Mouse (Mus musculus) kidney, embryonic 15.5 days (tissue): ENCODE data around the gene Ssh3. TPM values are rescaled to one million over a fixed set of nuclear protein-coding genes. Genes with fewer than 3 reads are reported as not detected.

ENCODE experiments used
- ATAC-seq: fragments of 200-750 bp; cut with Nextera tagmentation; replicated peaks from 2 replicates; pipeline ENCODE4 v1.8.0; 2017; ENCODE audit warnings: moderate TSS enrichment; ENCODE audit not compliant: low FRiP score
- H3K27ac ChIP-seq: fragments of 300-500 bp; sonication (generic); 2 replicates; pipeline ENCODE4 v1.5.1; 2015; ENCODE audit warnings: mild to moderate bottlenecking, inconsistent platforms
- H3K27me3 ChIP-seq: fragments of 300-500 bp; sonication (generic); 2 replicates; pipeline ENCODE4 v1.6.1; 2015; ENCODE audit warnings: inconsistent platforms
- H3K36me3 ChIP-seq: fragments of 300-500 bp; sonication (generic); 2 replicates; pipeline ENCODE4 v1.6.1; 2015; ENCODE audit warnings: inconsistent platforms
- H3K4me1 ChIP-seq: fragments of 300-500 bp; sonication (generic); 2 replicates; pipeline ENCODE4 v1.6.1; 2015; ENCODE audit warnings: inconsistent platforms
- H3K4me2 ChIP-seq: fragments of 300-500 bp; sonication (generic); 2 replicates; pipeline ENCODE4 v1.6.1; 2015; ENCODE audit warnings: moderate library complexity, mild to moderate bottlenecking, inconsistent platforms
- H3K4me3 ChIP-seq: fragments of 300-500 bp; sonication (generic); replicated peaks from 2 replicates; pipeline ENCODE4 v1.5.1; 2015; ENCODE audit warnings: mild to moderate bottlenecking, inconsistent platforms
- H3K9ac ChIP-seq: fragments of 300-500 bp; sonication (generic); 2 replicates; pipeline ENCODE4 v1.6.1; 2015; ENCODE audit warnings: mild to moderate bottlenecking, inconsistent platforms
- H3K9me3 ChIP-seq: fragments of 300-500 bp; sonication (generic); replicated peaks from 2 replicates; pipeline ENCODE4 v1.6.1; 2016; ENCODE audit warnings: inconsistent platforms
- WGBS: fragments of 180-500 bp; shearing (Covaris S2); methylation state at CpG from one replicate; pipeline ENCODE4 v1.1.7; 2015; ENCODE audit warnings: mixed read lengths; 5-methylcytosine and 5-hydroxymethylcytosine counted together
- polyA plus RNA-seq: library from polyadenylated mRNA; unstranded; fragments of >200 nt; fragmentation: Nextera tagmentation; extraction: Ambion mirVana; gene quantifications from 2 replicates; pipeline ENCODE4 v1.2.1, GENCODE M21; 2015

Ssh3 gene
- polyA plus RNA-seq, 1 experiment from 2014 or later: 15.9 TPM

GRCm38 (mm10) chr19:4220416-4220815, 48.6 kb downstream of the Ssh3 start:
- 53% methylated on average over 4 of the region's 4 CpGs for WGBS
- H3K27ac ChIP-seq: peak overlapping the region; percentile 66
- H3K4me3 ChIP-seq: no peak overlapping the region
- H3K4me1 ChIP-seq: peaks cover 73% of the 10 kb centered on the region
- H3K36me3 ChIP-seq: peaks cover 11% of the 10 kb centered on the region; the same call in 1 of the 2 replicates
- no peak for ATAC-seq
- no peaks in the 10 kb centered on the region for H3K27me3 ChIP-seq
- H3K4me2 ChIP-seq: peak overlapping the region; percentile 38
- no peak overlapping the region for H3K9ac ChIP-seq
- no peaks in the 10 kb centered on the region for H3K9me3 ChIP-seq

DNA sequence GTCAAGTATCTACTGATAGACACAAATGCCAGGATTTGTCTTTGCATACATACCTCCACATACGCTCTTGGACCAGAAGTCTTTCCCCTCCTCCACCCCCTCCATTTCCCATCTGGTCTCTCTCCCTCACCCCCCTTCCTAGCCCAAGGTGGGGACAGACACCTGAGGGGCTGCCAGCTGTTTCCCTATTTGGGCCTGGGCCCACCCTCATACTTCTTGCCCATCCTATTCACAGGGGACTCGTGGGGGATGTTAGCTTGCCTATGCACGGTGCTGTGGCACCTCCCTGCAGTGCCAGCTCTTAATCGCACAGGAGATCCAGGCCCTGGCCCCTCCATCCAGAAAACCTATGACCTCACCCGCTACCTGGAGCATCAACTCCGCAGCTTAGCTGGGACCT, 49.0 kb downstream of the Ssh3 start:
- Histone ChIP-seq H3K36me3 (peaks cover 11% of the 10 kb centered on the region; the same call in 1 of the 2 replicates), H3K9ac (no peak overlapping the region), H3K4me3 (no peak overlapping the region), H3K27ac (peak overlapping the region; percentile 66; the same call in 1 of the 2 replicates), H3K4me1 (peaks cover 76% of the 10 kb centered on the region), H3K4me2 (no peak overlapping the region; the same call in 1 of the 2 replicates), H3K9me3 (no peaks in the 10 kb centered on the region), H3K27me3 (no peaks in the 10 kb centered on the region)
- ATAC-seq: no peak
- 88% methylated on average over 6 of the region's 6 CpGs for WGBS

DNA sequence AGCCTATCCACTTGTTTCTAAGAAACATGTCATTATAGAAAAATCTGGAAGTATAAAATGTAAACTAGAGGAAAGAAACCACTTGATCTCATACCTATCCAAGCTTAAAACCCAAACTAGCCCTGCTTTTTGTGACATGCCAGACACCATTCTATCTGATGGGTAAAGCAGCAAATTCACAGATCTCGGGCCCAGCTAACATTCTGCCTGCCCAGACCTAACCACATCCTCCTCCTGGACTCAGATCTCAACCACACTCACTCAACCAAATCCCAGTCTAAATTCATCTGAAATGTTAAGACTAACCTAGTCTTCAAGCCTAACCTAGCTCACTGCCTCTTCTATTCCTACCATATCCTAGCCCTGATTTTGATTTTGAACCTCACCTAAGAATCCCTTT, 50.2 kb downstream of the Ssh3 start:
- peaks cover 80% of the 10 kb centered on the region for H3K4me1 ChIP-seq
- H3K27me3 ChIP-seq: no peaks in the 10 kb centered on the region
- no peak overlapping the region for H3K4me3 ChIP-seq
- no peaks in the 10 kb centered on the region for H3K9me3 ChIP-seq
- H3K27ac ChIP-seq: no peak overlapping the region
- ATAC-seq: no peak
- peaks cover 11% of the 10 kb centered on the region; the same call in 1 of the 2 replicates for H3K36me3 ChIP-seq
- H3K4me2 ChIP-seq: no peak overlapping the region
- 79% methylated on average over 1 of the region's 1 CpGs for WGBS
- no peak overlapping the region for H3K9ac ChIP-seq

DNA sequence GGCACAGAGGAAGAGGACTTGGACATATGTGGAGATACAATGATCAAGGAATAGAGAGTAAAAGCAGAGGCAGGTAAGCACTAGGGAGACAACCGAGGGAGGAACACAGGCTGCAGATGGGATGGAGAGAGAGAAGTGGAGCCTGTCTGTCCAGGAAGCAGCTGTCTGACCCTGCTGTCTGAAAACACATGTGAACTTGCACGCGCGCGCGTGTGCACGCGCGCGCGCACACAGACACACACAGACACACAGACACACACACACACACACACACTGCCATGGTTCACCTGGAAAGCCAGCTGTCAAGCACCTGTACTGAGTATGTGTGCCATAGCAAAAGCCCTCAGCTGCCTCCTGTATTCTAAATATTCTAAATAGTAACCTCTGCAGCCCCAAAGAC, 50.7 kb downstream of the Ssh3 start:
- no peak overlapping the region for H3K4me3 ChIP-seq
- no peak overlapping the region for H3K9ac ChIP-seq
- H3K36me3 ChIP-seq: peaks cover 11% of the 10 kb centered on the region; the same call in 1 of the 2 replicates
- 85% methylated on average over 11 of the region's 11 CpGs for WGBS
- H3K9me3 ChIP-seq: no peaks in the 10 kb centered on the region
- H3K27me3 ChIP-seq: no peaks in the 10 kb centered on the region
- no peak overlapping the region for H3K27ac ChIP-seq
- no peak overlapping the region for H3K4me2 ChIP-seq
- ATAC-seq: no peak
- peaks cover 85% of the 10 kb centered on the region for H3K4me1 ChIP-seq

DNA sequence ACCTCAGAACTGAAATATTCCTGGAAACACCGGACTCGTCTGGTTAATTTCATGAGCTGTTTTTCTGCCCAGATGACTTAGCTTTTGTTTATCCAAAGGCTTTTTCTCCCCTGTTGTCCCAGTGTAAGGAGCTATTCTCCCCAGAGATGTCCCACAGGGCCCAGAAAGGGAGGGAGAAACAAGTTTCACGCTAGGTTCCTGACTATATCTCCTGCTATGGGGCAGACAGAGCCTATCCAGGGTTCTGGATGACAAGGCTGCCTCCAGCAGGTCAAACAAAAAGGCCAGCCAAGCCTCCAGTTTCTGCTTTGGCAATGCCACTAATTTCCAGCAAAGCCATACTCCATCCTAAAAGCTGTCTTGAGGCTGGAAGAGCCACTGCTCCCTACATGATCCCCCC, 51.1 kb downstream of the Ssh3 start:
- WGBS: 50% methylated on average over 3 of the region's 3 CpGs
- no peaks in the 10 kb centered on the region for H3K27me3 ChIP-seq
- H3K36me3 ChIP-seq: peaks cover 7% of the 10 kb centered on the region; the same call in 1 of the 2 replicates
- no peak overlapping the region for H3K4me2 ChIP-seq
- no peak overlapping the region for H3K9ac ChIP-seq
- H3K27ac ChIP-seq: no peak overlapping the region
- H3K4me1 ChIP-seq: peaks cover 86% of the 10 kb centered on the region
- no peaks in the 10 kb centered on the region for H3K9me3 ChIP-seq
- no peak overlapping the region for H3K4me3 ChIP-seq
- no peak for ATAC-seq

DNA sequence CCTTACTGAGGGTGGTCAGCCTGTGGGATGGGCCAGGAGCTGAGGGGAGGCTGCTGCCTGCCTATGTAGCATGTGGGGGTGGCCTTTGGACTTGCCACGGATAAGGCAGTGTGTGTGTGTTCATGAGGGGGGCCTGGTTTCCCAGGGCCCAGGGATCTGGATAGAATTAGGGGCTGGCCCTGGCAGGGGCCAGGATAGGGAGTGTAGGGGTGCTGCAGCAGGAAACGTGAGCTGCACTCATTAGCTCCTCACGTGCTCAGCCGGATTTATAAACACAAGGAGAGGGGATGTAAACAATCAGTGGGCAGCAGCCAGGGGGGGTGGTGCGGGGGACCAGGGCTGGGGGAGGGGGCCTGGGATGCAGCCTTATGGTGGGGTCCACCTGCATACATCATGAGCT, 51.8 kb downstream of the Ssh3 start:
- no peaks in the 10 kb centered on the region for H3K27me3 ChIP-seq
- 11% methylated on average over 5 of the region's 5 CpGs for WGBS
- peak overlapping the region; percentile 84 for H3K4me2 ChIP-seq
- peaks cover 1% of the 10 kb centered on the region; the same call in 1 of the 2 replicates for H3K36me3 ChIP-seq
- no peak for ATAC-seq
- H3K9me3 ChIP-seq: no peaks in the 10 kb centered on the region
- H3K9ac ChIP-seq: 0 out of 2 replicates have a peak overlapping the region, but pooled peaks have one; percentile 11
- no peak overlapping the region for H3K4me3 ChIP-seq
- H3K27ac ChIP-seq: 0 out of 2 replicates have a peak overlapping the region, but pooled peaks have one; percentile 73
- peaks cover 86% of the 10 kb centered on the region for H3K4me1 ChIP-seq

GRCm38 (mm10) chr19:4216041-4216685, 52.8 kb downstream of the Ssh3 start:
- H3K27ac ChIP-seq: peak overlapping the region; percentile 73
- peak overlapping the region; percentile 66 for H3K4me3 ChIP-seq
- ATAC-seq: no peak
- H3K4me2 ChIP-seq: peak overlapping the region; percentile 84
- peaks cover 5% of the 10 kb centered on the region; the same call in 1 of the 2 replicates for H3K27me3 ChIP-seq
- peaks cover 86% of the 10 kb centered on the region for H3K4me1 ChIP-seq
- H3K36me3 ChIP-seq: no peaks in the 10 kb centered on the region
- WGBS: 16% methylated on average over 14 of the region's 14 CpGs
- 0 out of 2 replicates have a peak overlapping the region, but pooled peaks have one; percentile 11 for H3K9ac ChIP-seq
- no peaks in the 10 kb centered on the region for H3K9me3 ChIP-seq

GRCm38 (mm10) chr19:4215451-4215840, 53.5 kb downstream of the Ssh3 start:
- 1% methylated on average over 19 of the region's 21 CpGs for WGBS
- Histone ChIP-seq H3K27ac (peak overlapping the region; percentile 94), H3K9ac (peak overlapping the region; percentile 85), H3K4me2 (peak overlapping the region; percentile 84), H3K27me3 (peaks cover 5% of the 10 kb centered on the region; the same call in 1 of the 2 replicates), H3K4me1 (peaks cover 83% of the 10 kb centered on the region), H3K4me3 (peak overlapping the region; percentile 66), H3K36me3 (no peaks in the 10 kb centered on the region), H3K9me3 (no peaks in the 10 kb centered on the region)
- no peak for ATAC-seq

DNA sequence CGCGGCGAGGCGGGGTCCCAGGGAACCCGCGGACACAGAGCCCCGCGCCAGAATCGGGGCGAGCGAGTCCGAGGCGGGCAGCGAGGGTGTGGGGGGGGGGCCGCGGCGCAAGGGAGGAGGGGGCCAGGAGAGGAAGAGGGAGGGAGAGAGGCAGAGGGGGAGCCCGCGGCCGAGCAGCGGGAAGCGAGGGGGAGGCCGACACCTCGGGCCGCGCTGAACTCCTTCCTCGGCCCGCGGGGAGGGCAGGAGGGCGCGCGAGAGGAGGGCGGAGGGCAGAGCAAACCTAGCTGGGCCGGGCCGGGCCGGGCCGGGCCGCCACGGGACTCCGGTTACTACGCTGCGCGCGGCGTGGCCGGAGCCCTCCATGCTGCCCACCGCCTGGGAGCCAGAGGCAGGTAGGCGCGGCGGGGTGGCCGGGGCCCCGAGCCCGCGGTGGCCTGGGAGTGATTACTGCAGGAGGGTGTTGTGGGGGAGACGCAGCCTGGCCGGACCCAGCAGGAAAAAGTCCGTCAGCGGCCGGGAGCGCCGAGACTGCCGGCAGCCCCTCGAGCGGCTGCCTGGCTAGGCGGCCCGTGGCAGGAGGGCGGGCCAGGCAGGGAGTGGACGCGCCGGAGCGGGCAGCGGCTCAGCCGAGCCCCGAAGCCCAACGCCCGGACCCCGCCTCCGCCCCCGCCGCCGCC, 54.1 kb downstream of the Ssh3 start:
- H3K36me3 ChIP-seq: no peaks in the 10 kb centered on the region
- H3K4me1 ChIP-seq: peaks cover 78% of the 10 kb centered on the region
- H3K4me3 ChIP-seq: peak overlapping the region; percentile 66
- no peaks in the 10 kb centered on the region for H3K9me3 ChIP-seq
- peak overlapping the region; percentile 84 for H3K4me2 ChIP-seq
- under 1% methylated on average over 58 of the region's 81 CpGs for WGBS
- H3K9ac ChIP-seq: peak overlapping the region; percentile 85
- peak overlapping the region; percentile 94 for H3K27ac ChIP-seq
- peak; percentile 50 for ATAC-seq
- peaks cover 5% of the 10 kb centered on the region; the same call in 1 of the 2 replicates for H3K27me3 ChIP-seq

- Histone ChIP-seq H3K27ac (peak within 1 kb of the TSS; percentile 94), H3K9me3 (no peaks in the 10 kb centered on the region), H3K4me1 (peaks cover 71% of the 10 kb centered on the region), H3K4me3 (peak within 1 kb of the TSS; percentile 66), H3K36me3 (no peaks in the 10 kb centered on the region), H3K9ac (peak within 1 kb of the TSS; percentile 85), H3K27me3 (peaks cover 5% of the 10 kb centered on the region; the same call in 1 of the 2 replicates), H3K4me2 (peak within 1 kb of the TSS; percentile 84)
- ATAC-seq: peak; percentile 45
- WGBS: 2% methylated on average over 48 of the region's 49 CpGs
Measured at GRCm38 (mm10) chr19:4214071-4214770, 54.8 kb downstream of the Ssh3 start, which contains the start of the genes Clcf1 and AC109138.7. TSS of gene Clcf1 (plus strand) at chr19:4214238. TSS of gene AC109138.7 (plus strand) at chr19:4214357.

GRCm38 (mm10) chr19:4213524-4213974, 55.4 kb downstream of the Ssh3 start:
- Histone ChIP-seq H3K4me1 (peaks cover 67% of the 10 kb centered on the region), H3K4me2 (peak overlapping the region; percentile 84), H3K36me3 (no peaks in the 10 kb centered on the region), H3K27me3 (peaks cover 5% of the 10 kb centered on the region; the same call in 1 of the 2 replicates), H3K9me3 (no peaks in the 10 kb centered on the region), H3K9ac (peak overlapping the region; percentile 85), H3K4me3 (peak overlapping the region; percentile 66), H3K27ac (peak overlapping the region; percentile 94)
- WGBS: 8% methylated on average over 9 of the region's 9 CpGs
- peak; percentile 30 for ATAC-seq
